Mouse (Mus musculus) adrenal gland, postnatal 4 days (tissue): ENCODE data around the gene Ear14. TPM values are rescaled to one million over a fixed set of nuclear protein-coding genes. Genes with fewer than 3 reads are reported as not detected.
"Not testable (repeated sequence)": the region's sequence is repeated elsewhere in the genome, so short reads cannot be mapped to it uniquely, and the experiment has no call there.

Experiments
- DNase-seq, 2 experiments: peaks; one replicate each; pipeline ENCODE4 v3.0.0; 2021 to 2022; ENCODE audit warnings: low spot score in 2 of 2, mixed read lengths in 2 of 2
- total RNA-seq, 2 experiments: library from RNA; stranded (reverse); gene quantifications; 2 replicates each; pipeline ENCODE4 v1.2.3; 2021

Gene Ear14
- total RNA-seq, 2 experiments from 2014 or later = not detected

GRCm38 (mm10) chr14:51252206-51252605 lies 49.0 kb downstream of the Ear14 start:
- DNase-seq = not testable (repeated sequence)

- DNase-seq = no peak
Measured at GRCm38 (mm10) chr14:51253569-51253968, 50.4 kb downstream of the Ear14 start.

Other genes starting within 250 kb of the Ear14 start
- 1 to 10 TPM; 1.4 to 2.5 TPM for gene Pnp2, start 247.4 kb upstream of the Ear14 start, total RNA-seq
- gene Rnase10, start 195.6 kb upstream of the Ear14 start, total RNA-seq = under 1 TPM in 1 of 2 experiments, not detected in 1; 0.25 TPM
- not detected for gene Rnase9, start 161.5 kb upstream of the Ear14 start, total RNA-seq
- gene Rnase11, start 153.2 kb upstream of the Ear14 start, total RNA-seq = not detected
- under 1 TPM in 1 of 2 experiments, not detected in 1; 0.64 TPM for gene Rnase12, start 145.7 kb upstream of the Ear14 start, total RNA-seq
- not detected for gene Olfr750, start 129.0 kb upstream of the Ear14 start, total RNA-seq
- gene Rnase4, start 112.3 kb upstream of the Ear14 start, total RNA-seq = 10 to 100 TPM; 59.1 to 73.4 TPM
- 10 to 100 TPM in 1 of 2 experiments, 1 to 10 TPM in 1; 9.9 to 10.7 TPM for gene Ang, start 112.2 kb upstream of the Ear14 start, total RNA-seq
- gene Eddm3b, start 89.0 kb upstream of the Ear14 start, total RNA-seq = under 1 TPM in 1 of 2 experiments, not detected in 1; 0.28 TPM
- gene Rnase6, start 79.5 kb upstream of the Ear14 start, total RNA-seq = 1 to 10 TPM in 1 of 2 experiments, under 1 TPM in 1; 0.84 to 1.6 TPM
- 100 to 1,000 TPM in 1 of 2 experiments, not detected in 1; 401 TPM for gene Rnase1, start 56.6 kb upstream of the Ear14 start, total RNA-seq
- not detected for gene Rnase2b, start 41.1 kb upstream of the Ear14 start, total RNA-seq
- gene Ang2, start 4.2 kb upstream of the Ear14 start, total RNA-seq = not detected
- not detected for gene Rnase2a, start 52.7 kb downstream of the Ear14 start, total RNA-seq
- gene Gm7247, start 158.4 kb downstream of the Ear14 start, total RNA-seq = not detected
- not detected for gene Vmn2r88, start 207.4 kb downstream of the Ear14 start, total RNA-seq
- not detected for gene Vmn2r89, start 248.5 kb downstream of the Ear14 start, total RNA-seq